Mouse (Mus musculus) neural tube, embryonic 13.5 days (tissue): ENCODE measurements around the gene Padi3. TPM values are rescaled to one million over a fixed set of nuclear protein-coding genes. Genes with fewer than 3 reads are reported as not detected.

Experiments
- ATAC-seq: fragments of 200-750 bp; cut with Nextera tagmentation; 2 replicates; pipeline ENCODE4 v1.8.0; 2017; ENCODE audit warnings: low read depth, mild to moderate bottlenecking, moderate TSS enrichment, moderate library complexity
- H3K27ac ChIP-seq: fragments of 300-500 bp; sonication (generic); replicated peaks from 2 replicates; pipeline ENCODE4 v1.5.1; 2015; ENCODE audit warnings: moderate library complexity, mild to moderate bottlenecking, inconsistent platforms
- H3K27me3 ChIP-seq: fragments of 300-500 bp; sonication (generic); 2 replicates; pipeline ENCODE4 v1.6.1; 2015; ENCODE audit warnings: mild to moderate bottlenecking, inconsistent platforms
- H3K36me3 ChIP-seq: fragments of 300-500 bp; sonication (generic); 2 replicates; pipeline ENCODE4 v1.6.1; 2015; ENCODE audit warnings: mild to moderate bottlenecking, inconsistent platforms
- H3K4me1 ChIP-seq: fragments of 300-500 bp; sonication (generic); replicated peaks from 2 replicates; pipeline ENCODE4 v1.6.1; 2015; ENCODE audit warnings: inconsistent platforms
- H3K4me2 ChIP-seq: fragments of 300-500 bp; sonication (generic); 2 replicates; pipeline ENCODE4 v1.6.1; 2015; ENCODE audit warnings: inconsistent platforms, mild to moderate bottlenecking, moderate library complexity
- H3K4me3 ChIP-seq: fragments of 300-500 bp; sonication (generic); 2 replicates; pipeline ENCODE4 v1.5.1; 2015; ENCODE audit warnings: mild to moderate bottlenecking, inconsistent platforms
- H3K9ac ChIP-seq: fragments of 300-500 bp; sonication (generic); 2 replicates; pipeline ENCODE4 v1.6.1; 2015; ENCODE audit warnings: moderate library complexity, mild to moderate bottlenecking, inconsistent platforms
- H3K9me3 ChIP-seq: fragments of 300-500 bp; sonication (generic); 2 replicates; pipeline ENCODE4 v1.6.1; 2016; ENCODE audit warnings: inconsistent platforms
- WGBS: fragments of 180-500 bp; shearing (Covaris S2); methylation state at CpG from one replicate; pipeline ENCODE4 v1.1.7; 2015; 5-methylcytosine and 5-hydroxymethylcytosine counted together
- polyA plus RNA-seq: library from polyadenylated mRNA; unstranded; fragments of >200 nt; fragmentation: Nextera tagmentation; extraction: Ambion mirVana; gene quantifications from 2 replicates; pipeline ENCODE4 v1.2.1, GENCODE M21; 2015

The Padi3 gene
- polyA plus RNA-seq, 1 experiment from 2014 or later = not detected

DNA sequence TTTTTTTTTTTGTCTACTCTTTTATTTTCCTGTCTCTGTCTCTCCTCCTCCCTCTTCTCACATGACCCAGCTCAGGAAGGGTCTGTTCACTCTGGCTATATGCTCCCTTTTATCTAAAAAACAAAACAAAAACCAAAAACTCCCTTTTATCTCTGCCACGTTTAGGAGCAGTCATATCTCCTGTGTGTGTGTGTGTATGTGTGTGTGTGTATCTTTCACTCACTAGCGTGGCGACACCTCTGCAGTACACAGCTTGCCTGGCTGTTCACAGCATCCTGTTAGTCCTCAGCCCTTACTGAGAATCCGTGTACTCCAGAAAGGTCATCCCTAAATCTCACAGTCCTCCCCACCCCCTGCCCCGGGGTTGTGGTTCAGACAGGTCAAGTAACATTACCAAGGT is 5.0 kb upstream of the Padi3 start:
- no peaks in the 10 kb centered on the region for H3K36me3 ChIP-seq
- no peak overlapping the region for H3K4me3 ChIP-seq
- 81% methylated on average over 5 of the region's 5 CpGs for WGBS
- H3K9me3 ChIP-seq = no peaks in the 10 kb centered on the region
- peaks cover 22% of the 10 kb centered on the region for H3K4me1 ChIP-seq
- H3K27me3 ChIP-seq = peaks cover 24% of the 10 kb centered on the region
- no peak overlapping the region for H3K9ac ChIP-seq
- no peak overlapping the region for H3K4me2 ChIP-seq
- no peak overlapping the region for H3K27ac ChIP-seq
- ATAC-seq = no peak

DNA sequence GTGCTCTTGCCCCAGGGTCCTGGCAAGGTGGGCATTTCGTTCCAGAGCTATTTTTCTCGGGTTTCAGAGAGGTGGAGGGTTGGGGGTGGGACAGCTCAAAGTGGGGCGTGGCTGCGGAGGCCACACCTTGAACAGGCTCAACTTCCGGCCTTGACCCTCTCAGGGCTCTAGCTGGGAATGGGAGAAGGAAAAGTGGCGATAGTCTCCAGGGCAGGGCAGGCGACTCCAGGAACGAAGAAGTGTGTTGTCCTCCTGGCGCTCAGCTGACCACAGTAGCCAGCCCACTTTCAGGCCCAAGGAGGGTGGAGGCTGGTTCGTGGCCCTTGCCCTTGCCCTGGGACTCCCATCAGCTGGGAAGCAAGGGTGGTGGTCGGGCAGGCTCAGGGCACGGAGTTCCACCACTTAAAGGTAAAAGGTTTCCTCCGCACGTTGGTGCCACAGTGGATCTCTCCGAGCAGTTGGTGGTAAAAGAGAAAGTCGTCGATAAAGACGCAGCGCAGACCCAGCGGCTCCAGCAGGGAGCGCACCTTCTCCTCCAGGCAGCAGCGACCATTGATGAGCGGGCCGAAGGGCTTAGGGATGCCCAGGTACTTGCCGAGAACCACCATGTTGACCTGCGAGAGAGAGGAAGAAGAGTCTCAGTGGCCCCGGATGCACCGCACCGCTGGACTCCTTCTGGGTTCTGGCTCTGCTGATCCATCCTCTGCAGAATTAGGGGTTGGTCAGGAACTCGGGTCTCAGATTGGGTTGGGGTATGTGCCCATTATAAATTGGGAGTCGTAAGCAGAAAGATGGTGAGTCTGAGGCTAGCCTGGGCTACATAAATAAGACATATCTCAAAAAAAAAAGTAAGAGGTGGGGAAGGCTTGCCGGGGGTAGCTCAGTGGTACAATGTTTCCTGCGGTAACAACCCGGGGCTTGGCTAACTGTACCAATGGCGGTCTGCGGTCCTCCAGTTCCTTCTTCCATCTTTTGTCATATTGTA is 4.1 kb upstream of the Padi3 start:
- H3K36me3 ChIP-seq = no peaks in the 10 kb centered on the region
- H3K4me3 ChIP-seq = peak overlapping the region; percentile 17
- no peaks in the 10 kb centered on the region for H3K9me3 ChIP-seq
- H3K9ac ChIP-seq = no peak overlapping the region
- H3K27me3 ChIP-seq = peaks cover 24% of the 10 kb centered on the region
- H3K27ac ChIP-seq = no peak overlapping the region
- ATAC-seq = no peak
- H3K4me1 ChIP-seq = peaks cover 22% of the 10 kb centered on the region
- H3K4me2 ChIP-seq = peak overlapping the region; percentile 50
- 22% methylated on average over 36 of the region's 36 CpGs for WGBS

DNA sequence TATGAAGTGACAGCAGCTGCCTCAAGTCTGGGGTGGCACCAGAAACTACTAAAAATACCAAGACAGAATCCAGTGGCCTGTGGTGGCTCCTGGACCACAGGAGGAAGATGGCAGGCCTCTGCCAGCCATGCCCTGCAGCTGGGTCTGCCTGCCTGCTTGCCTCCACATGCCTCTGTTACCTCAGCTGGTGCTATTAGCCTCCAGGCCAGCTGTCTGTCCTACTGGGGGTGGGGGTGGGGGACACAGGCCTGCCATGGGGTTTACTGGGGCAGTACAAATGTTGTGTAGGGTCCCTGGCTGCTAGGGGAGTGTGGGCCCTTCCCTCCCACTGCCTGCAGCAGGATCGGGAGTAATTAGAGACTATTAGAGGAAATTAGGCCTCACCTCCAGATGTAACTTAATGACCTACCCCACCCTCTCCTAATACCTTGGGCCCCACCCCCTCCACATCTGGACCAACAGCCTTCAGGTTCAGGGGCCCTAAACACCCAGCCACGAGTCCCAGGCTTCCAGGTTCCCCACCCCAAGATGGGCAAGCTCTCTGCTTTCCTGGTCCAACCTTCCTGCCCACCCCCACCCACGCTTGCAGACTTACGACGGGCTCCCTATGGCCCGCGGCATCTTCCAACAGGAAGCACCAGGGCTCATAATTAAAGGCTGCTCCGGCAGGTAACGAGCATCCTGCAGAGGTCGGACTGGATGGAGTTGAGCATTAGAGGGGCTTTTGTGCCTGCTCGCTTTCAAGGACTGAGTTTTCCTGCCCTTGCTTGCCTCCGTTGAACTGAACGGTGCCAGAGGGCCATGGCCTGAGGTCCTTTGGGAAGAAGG is 3.1 kb upstream of the Padi3 start:
- no peak for ATAC-seq
- WGBS = 15% methylated on average over 13 of the region's 13 CpGs
- peak overlapping the region; percentile 50; the same call in 1 of the 2 replicates for H3K4me2 ChIP-seq

DNA sequence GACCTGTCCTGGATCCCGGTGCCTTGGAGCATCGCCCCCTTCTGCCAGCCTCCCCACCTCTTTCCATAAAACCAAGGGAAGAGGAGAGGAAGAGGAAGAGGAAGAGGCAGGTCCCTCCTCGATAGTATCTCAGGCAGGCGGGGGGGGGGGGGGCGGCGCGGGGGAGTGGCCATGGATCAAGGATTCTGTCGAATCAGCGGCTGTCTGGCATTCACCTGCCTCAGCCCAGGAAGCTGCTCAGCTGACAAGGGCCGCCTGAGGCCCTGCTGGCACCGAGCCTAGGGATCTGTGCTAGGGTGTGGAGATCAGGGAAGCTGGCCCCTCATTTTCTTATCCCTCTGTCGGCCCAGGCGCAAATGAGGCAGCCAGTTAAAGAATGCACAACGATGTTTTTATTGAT is 2.2 kb upstream of the Padi3 start:
- Histone ChIP-seq H3K27ac (no peak overlapping the region), H3K27me3 (peaks cover 24% of the 10 kb centered on the region), H3K9ac (no peak overlapping the region), H3K9me3 (no peaks in the 10 kb centered on the region), H3K4me2 (no peak overlapping the region), H3K4me1 (peaks cover 22% of the 10 kb centered on the region), H3K4me3 (no peak overlapping the region), H3K36me3 (no peaks in the 10 kb centered on the region)
- ATAC-seq = no peak
- WGBS = 27% methylated on average over 14 of the region's 14 CpGs

More for the DNA sequence above, 3.1 kb upstream of the Padi3 start:
- Histone ChIP-seq H3K36me3 (no peaks in the 10 kb centered on the region), H3K9me3 (no peaks in the 10 kb centered on the region), H3K27me3 (peaks cover 24% of the 10 kb centered on the region), H3K4me3 (no peak overlapping the region), H3K9ac (no peak overlapping the region), H3K4me1 (peaks cover 22% of the 10 kb centered on the region), H3K27ac (no peak overlapping the region)

DNA sequence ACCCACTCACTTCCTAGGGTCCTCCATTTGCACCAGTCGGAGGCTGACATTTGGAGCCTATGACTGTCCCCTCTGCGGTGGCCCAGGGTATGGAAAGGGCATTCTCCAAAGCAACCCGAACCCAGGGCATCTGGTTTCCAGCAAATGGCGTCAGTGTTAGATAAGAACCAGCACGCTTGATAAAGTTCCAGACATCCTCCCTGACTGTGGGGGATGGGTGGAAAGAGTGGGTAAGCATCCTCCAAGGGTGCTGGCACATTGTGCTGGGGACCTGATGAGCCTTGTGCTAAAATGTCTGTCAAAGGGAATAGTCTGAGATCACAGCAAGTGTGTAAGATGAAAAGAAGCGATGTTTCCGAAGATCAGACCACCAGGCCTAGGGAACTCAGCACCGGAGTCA is 1.7 kb upstream of the Padi3 start:
- Histone ChIP-seq H3K27me3 (peaks cover 24% of the 10 kb centered on the region), H3K27ac (no peak overlapping the region), H3K36me3 (no peaks in the 10 kb centered on the region), H3K4me2 (no peak overlapping the region), H3K4me3 (no peak overlapping the region), H3K4me1 (peaks cover 22% of the 10 kb centered on the region), H3K9ac (no peak overlapping the region), H3K9me3 (no peaks in the 10 kb centered on the region)
- no peak for ATAC-seq
- 70% methylated on average over 8 of the region's 8 CpGs for WGBS

DNA sequence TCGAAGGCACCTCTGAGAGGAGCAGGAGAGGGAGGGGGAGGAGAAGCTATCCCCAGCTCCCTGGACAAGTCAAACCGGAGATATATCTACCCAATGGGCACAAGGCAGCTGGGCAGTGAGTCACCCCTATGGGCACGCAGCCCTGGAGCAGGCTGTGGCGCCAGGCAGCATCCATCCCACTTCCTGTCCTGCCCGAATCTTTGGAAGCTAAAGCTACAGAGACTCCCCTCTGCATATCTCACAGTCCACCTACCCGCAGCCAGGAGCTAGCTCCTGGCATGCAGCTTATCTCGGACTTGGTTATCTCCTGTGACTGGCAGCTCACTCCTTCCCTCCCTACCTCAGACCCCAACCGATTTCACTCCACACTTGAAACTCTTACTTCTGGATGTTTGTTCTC is 1.3 kb downstream of the Padi3 start:
- no peak for ATAC-seq
- H3K4me1 ChIP-seq = peaks cover 16% of the 10 kb centered on the region
- H3K4me2 ChIP-seq = no peak overlapping the region
- no peak overlapping the region for H3K4me3 ChIP-seq
- WGBS = 88% methylated on average over 8 of the region's 8 CpGs
- no peaks in the 10 kb centered on the region for H3K36me3 ChIP-seq
- H3K27ac ChIP-seq = no peak overlapping the region
- H3K9me3 ChIP-seq = no peaks in the 10 kb centered on the region
- H3K9ac ChIP-seq = no peak overlapping the region
- peaks cover 8% of the 10 kb centered on the region for H3K27me3 ChIP-seq

DNA sequence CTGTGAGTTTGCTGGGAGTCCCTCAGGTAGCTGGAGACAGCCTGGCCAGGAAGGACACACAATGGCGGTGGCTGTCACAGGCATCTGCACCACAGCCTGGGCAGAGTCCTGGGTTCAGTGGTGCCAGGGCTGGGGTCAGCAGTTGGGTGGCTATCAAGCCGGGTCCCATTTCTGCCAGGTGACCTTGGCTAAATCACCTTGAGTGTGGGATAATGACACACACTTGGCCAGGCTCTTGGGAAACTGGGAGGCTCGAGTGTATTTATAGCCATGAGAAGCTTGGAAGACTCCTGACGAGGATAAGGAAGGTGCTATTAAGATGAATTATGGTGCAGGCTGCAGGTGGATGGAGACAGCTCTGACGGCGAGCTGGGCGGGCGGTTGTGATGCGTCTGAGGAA is 5.8 kb downstream of the Padi3 start:
- H3K4me2 ChIP-seq = no peak overlapping the region
- H3K27me3 ChIP-seq = no peaks in the 10 kb centered on the region; the same call in 1 of the 2 replicates
- H3K4me1 ChIP-seq = no peaks in the 10 kb centered on the region
- no peaks in the 10 kb centered on the region for H3K9me3 ChIP-seq
- H3K27ac ChIP-seq = no peak overlapping the region
- ATAC-seq = no peak
- 71% methylated on average over 9 of the region's 9 CpGs for WGBS
- no peaks in the 10 kb centered on the region for H3K36me3 ChIP-seq
- H3K9ac ChIP-seq = no peak overlapping the region
- H3K4me3 ChIP-seq = no peak overlapping the region

DNA sequence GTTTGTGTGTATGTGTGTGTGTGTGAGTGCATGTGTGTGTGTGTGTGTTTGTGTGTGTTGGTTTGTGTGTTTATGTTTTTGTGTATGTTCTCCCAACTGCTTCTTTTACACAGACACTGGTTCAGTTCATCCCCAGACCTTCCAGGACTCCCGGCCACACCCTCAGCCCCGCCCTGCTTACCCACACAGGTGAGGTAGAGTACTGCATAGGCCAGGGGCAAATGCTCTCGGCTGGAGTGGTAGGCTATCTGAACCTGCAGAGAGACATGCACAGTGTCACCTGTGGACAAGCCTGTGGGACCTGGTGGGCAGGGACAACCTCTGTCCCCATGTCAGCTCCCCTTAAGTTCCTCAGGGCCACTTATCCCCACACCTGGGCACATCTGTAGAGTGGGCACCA is 9.1 kb downstream of the Padi3 start:
- H3K4me1 ChIP-seq = no peaks in the 10 kb centered on the region
- H3K27me3 ChIP-seq = no peaks in the 10 kb centered on the region
- no peak overlapping the region for H3K4me3 ChIP-seq
- H3K4me2 ChIP-seq = no peak overlapping the region
- H3K9ac ChIP-seq = no peak overlapping the region
- no peak for ATAC-seq
- WGBS = 85% methylated on average over 3 of the region's 3 CpGs
- H3K9me3 ChIP-seq = no peaks in the 10 kb centered on the region
- H3K36me3 ChIP-seq = no peaks in the 10 kb centered on the region
- H3K27ac ChIP-seq = no peak overlapping the region

DNA sequence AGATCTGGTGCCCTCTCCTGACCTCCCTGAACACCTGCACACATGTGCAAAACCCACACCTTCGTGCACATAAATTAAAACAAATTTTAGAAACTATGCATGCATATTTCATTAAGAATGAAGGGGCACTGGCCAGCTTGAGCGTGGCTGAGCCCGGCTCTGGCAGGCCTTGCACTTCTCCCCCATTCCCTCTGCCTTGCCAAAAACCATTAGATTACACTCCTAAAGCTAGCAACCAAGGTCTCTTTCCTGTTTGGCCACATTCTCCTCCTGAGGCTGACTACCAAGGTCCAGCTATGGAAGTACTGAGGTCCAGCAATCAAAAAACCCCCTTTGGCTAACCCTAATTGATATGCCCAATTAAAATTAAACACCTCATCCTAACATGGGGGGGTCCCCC is 13.7 kb downstream of the Padi3 start:
- no peaks in the 10 kb centered on the region for H3K27me3 ChIP-seq
- H3K4me1 ChIP-seq = no peaks in the 10 kb centered on the region
- H3K9ac ChIP-seq = no peak overlapping the region
- ATAC-seq = no peak
- 89% methylated on average over 3 of the region's 3 CpGs for WGBS
- H3K9me3 ChIP-seq = no peaks in the 10 kb centered on the region
- H3K36me3 ChIP-seq = no peaks in the 10 kb centered on the region
- no peak overlapping the region for H3K4me2 ChIP-seq
- no peak overlapping the region for H3K4me3 ChIP-seq
- no peak overlapping the region for H3K27ac ChIP-seq

DNA sequence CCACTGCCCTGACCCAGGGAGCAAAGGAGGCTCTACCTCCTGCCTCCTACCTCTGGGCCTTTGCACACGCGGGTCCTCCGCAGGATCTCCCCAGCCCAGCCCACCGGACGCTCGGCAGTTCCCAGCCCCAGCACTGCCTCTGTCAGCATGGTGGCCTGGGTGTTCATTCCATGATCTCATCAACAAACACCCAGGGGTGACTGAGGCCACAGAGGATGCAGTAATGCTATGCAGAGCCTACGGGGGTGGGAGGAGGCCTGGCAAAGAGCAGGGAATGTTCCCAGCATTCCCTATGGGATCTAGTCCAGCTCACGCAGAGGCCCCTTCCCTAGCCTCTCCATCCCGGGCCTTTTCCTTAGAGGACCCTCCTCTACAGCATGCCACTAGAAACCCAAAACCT is 15.8 kb downstream of the Padi3 start:
- Histone ChIP-seq H3K27me3 (no peaks in the 10 kb centered on the region), H3K4me1 (no peaks in the 10 kb centered on the region), H3K9me3 (no peaks in the 10 kb centered on the region), H3K9ac (no peak overlapping the region), H3K4me3 (no peak overlapping the region), H3K36me3 (no peaks in the 10 kb centered on the region), H3K27ac (no peak overlapping the region), H3K4me2 (no peak overlapping the region)
- WGBS = 88% methylated on average over 9 of the region's 9 CpGs
- ATAC-seq = no peak

DNA sequence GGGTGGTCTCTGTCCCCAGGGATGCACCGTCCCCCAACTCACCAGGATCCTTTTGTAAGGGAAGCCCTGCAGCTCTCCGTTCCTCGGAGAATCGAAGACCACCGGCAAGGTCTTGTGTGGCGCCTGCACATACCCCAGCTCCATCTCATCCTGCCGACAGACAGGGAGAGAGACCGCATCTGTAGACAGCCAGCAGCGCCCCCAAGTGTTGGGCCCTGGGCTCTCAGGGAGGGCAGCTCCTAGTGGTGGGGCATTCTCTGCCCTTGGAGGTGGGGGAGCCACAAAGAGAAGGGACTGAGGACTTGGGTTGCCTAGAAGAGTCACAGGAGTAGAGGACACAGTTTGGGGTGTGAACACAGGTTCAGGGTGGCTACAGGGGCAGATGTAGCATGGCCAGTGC is 16.7 kb downstream of the Padi3 start:
- Histone ChIP-seq H3K4me1 (no peaks in the 10 kb centered on the region), H3K36me3 (no peaks in the 10 kb centered on the region), H3K9ac (no peak overlapping the region), H3K9me3 (no peaks in the 10 kb centered on the region), H3K27ac (no peak overlapping the region), H3K27me3 (no peaks in the 10 kb centered on the region), H3K4me3 (no peak overlapping the region), H3K4me2 (no peak overlapping the region)
- WGBS = 38% methylated on average over 9 of the region's 9 CpGs
- no peak for ATAC-seq

DNA sequence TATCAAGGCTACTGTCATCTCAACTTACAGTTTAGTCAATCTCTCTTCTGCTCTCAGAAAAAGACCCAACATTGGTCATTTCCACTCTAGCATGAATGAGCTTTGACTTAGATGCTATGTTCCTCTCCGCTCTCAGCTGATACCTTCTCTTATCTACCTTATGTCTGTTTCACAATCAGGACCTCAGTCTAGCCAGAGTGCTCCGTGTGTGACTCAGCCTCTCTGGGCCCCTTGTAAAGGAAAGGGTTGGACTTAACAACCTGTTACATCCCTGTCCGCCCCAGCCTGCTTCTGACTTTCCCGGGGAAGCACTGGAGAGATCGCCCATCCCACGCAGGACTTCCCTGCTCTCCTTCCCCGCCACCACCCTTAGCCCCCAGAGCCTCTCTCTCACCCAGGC is 17.9 kb downstream of the Padi3 start:
- Histone ChIP-seq H3K4me1 (no peaks in the 10 kb centered on the region), H3K4me2 (no peak overlapping the region), H3K36me3 (no peaks in the 10 kb centered on the region), H3K9ac (no peak overlapping the region), H3K27ac (no peak overlapping the region), H3K4me3 (no peak overlapping the region), H3K27me3 (no peaks in the 10 kb centered on the region), H3K9me3 (no peaks in the 10 kb centered on the region)
- WGBS = 86% methylated on average over 7 of the region's 7 CpGs
- ATAC-seq = no peak
